Mouse (Mus musculus): ENCODE measurements around the gene Ctnnal1. TPM values are rescaled to one million over a fixed set of nuclear protein-coding genes. Genes with fewer than 3 reads are reported as not detected.
"Not testable (repeated sequence)": the region's sequence is repeated elsewhere in the genome, so short reads cannot be mapped to it uniquely, and the experiment has no call there.

The Ctnnal1 gene
- polyA plus RNA-seq, 1 experiment, result 22.2 TPM

DNA sequence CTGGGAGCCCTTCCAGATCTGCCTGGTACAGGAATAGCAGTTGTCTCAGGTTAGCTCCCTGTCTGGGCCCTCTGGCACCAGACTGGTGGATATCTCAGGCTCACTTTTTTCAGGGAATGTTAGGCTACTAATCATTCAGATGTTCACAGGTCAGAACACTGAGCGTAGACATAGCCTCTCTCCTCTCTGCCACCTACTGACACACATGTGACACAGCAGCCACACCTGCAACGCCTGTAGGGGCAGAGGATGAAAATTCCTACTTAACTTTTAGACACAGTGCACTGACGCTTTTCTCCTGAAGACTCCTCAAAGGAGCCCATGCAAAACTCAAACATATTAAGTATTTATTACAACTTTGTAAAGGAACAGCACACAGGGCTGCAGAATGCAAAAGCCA, 32.5 kb upstream of the Ctnnal1 start:
- Histone ChIP-seq H3K4me1 (ENCODE audit: control insufficient read depth, insufficient read depth, low read length) (no peaks in the 10 kb centered on the region), H3K4me3 (ENCODE audit: insufficient read depth, low read length) (no peak overlapping the region), H3K27ac (ENCODE audit: insufficient read depth, low read length) (no peak overlapping the region)
- TF ChIP-seq CTCF (IDR thresholded peaks at IDR 0.05; ENCODE audit: extremely low read depth, insufficient read depth, low read length) (0 out of 2 replicates have a peak, but pooled peaks have one; percentile 4), POLR2A (IDR thresholded peaks at IDR 0.05; ENCODE audit: extremely low read depth, insufficient read depth, low read length) (no peak)

DNA sequence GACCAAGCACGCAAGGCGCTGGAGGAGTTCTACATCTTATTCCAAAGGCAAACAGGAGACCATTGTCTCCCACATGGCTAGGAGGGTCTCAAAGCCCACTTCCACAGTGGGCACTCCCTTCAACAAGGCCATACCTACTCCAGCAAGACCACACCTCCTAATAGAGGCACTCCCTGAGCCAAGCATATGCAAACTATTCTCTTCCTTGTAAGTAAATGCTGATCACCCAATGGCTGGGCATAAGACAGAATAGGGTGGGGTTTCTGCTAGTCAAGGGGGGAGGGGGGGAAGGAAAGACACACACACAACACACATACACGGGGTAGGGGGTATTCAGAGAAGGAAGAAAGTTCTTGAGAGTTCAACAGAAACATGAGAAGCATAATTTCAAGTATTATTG, 29.2 kb upstream of the Ctnnal1 start:
- no peaks in the 10 kb centered on the region for H3K4me1 ChIP-seq (ENCODE audit: control insufficient read depth, insufficient read depth, low read length)
- TF ChIP-seq POLR2A (IDR thresholded peaks at IDR 0.05; ENCODE audit: extremely low read depth, insufficient read depth, low read length), result no peak
- no peak for TF ChIP-seq CTCF (IDR thresholded peaks at IDR 0.05; ENCODE audit: extremely low read depth, insufficient read depth, low read length)
- no peak overlapping the region for H3K4me3 ChIP-seq (ENCODE audit: insufficient read depth, low read length)
- no peak overlapping the region for H3K27ac ChIP-seq (ENCODE audit: insufficient read depth, low read length)

DNA sequence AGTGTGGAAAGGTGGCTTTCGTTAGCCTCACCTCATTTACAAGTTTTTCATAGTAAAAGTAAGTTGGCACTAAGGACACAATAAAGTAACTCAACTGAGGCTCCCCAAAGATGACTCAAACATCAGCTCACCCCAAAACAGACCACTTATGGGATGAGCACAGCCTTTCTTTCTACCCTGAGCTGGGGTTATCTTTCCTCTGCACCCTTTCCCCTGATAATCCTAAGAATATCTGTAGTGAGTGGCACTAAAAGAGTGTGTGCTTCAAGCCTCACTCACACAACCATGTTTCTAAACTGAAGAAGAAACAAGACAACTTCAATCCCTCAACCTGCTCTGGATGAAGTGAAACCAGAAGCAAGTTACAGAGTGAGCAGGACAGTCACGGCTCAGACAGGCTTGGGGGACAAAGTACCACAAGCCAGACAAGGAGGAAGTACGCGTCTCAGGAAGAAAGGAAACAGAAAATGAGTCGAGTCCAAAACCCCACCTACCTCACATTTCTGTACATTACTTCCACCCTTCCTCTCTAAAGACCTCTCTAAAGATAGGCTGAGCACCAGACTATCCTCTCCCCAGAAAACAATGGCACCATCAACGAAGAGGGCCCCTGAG, 27.6 kb upstream of the Ctnnal1 start:
- H3K4me3 ChIP-seq (ENCODE audit: insufficient read depth, low read length), result no peak overlapping the region
- TF ChIP-seq CTCF (IDR thresholded peaks at IDR 0.05; ENCODE audit: extremely low read depth, insufficient read depth, low read length), result no peak
- no peak for TF ChIP-seq POLR2A (IDR thresholded peaks at IDR 0.05; ENCODE audit: extremely low read depth, insufficient read depth, low read length)
- H3K27ac ChIP-seq (ENCODE audit: insufficient read depth, low read length), result no peak overlapping the region
- H3K4me1 ChIP-seq (ENCODE audit: control insufficient read depth, insufficient read depth, low read length), result no peaks in the 10 kb centered on the region

DNA sequence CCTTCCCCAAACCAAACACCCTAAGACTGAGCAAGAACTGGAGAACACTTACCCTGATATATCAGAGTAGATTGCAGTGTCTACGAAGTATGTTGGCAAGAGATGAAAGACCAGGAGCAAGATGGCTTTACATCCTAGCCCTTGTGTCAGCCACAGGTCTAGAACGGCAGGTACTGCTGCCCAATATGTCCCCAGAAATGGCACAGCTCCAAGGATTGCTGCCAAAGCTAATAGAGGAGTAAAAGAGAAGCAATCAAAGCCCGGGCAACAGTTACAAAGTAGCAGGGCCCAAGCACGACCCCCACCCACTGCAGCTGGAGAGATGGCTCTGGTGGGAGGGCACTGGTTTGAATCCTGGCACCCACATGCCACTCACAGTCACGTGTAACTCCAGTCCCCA, 23.5 kb upstream of the Ctnnal1 start:
- no peak for TF ChIP-seq POLR2A (IDR thresholded peaks at IDR 0.05; ENCODE audit: extremely low read depth, insufficient read depth, low read length)
- TF ChIP-seq CTCF (IDR thresholded peaks at IDR 0.05; ENCODE audit: extremely low read depth, insufficient read depth, low read length), result no peak
- H3K4me3 ChIP-seq (ENCODE audit: insufficient read depth, low read length), result no peak overlapping the region
- H3K4me1 ChIP-seq (ENCODE audit: control insufficient read depth, insufficient read depth, low read length), result no peaks in the 10 kb centered on the region
- no peak overlapping the region for H3K27ac ChIP-seq (ENCODE audit: insufficient read depth, low read length)

DNA sequence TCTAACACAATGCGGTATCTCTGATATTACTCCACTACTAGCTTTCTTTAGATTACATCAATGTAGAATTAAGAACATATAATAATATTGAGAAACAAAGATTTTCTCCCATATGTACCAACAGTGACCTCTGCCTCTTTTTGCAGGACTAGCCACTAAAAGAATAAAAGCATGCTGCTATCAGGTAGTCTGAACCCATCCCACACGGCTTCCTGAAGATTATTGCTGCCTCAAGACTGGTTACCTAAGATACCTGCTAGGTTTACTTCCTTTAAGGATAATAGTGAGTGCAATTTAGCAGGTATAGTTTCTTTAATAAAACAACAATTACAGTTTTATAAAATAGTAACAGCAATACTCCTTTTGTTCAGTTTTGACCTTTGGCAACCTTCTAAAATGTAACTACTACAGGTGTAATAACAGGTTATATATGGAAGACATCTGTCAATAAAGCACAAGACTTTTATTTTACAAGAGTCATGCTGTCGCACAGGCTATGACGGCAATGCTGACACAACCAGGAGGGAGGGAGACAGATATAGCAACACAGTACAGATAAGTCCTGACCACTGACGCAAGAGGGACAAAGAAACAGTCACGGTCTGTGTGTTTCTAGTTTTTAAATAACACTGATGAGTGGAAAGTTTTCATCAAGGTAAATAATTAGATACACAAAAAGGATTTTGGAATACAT, 21.4 kb upstream of the Ctnnal1 start:
- no peak for TF ChIP-seq POLR2A (IDR thresholded peaks at IDR 0.05; ENCODE audit: extremely low read depth, insufficient read depth, low read length)
- TF ChIP-seq CTCF (IDR thresholded peaks at IDR 0.05; ENCODE audit: extremely low read depth, insufficient read depth, low read length), result no peak
- H3K4me3 ChIP-seq (ENCODE audit: insufficient read depth, low read length), result no peak overlapping the region

DNA sequence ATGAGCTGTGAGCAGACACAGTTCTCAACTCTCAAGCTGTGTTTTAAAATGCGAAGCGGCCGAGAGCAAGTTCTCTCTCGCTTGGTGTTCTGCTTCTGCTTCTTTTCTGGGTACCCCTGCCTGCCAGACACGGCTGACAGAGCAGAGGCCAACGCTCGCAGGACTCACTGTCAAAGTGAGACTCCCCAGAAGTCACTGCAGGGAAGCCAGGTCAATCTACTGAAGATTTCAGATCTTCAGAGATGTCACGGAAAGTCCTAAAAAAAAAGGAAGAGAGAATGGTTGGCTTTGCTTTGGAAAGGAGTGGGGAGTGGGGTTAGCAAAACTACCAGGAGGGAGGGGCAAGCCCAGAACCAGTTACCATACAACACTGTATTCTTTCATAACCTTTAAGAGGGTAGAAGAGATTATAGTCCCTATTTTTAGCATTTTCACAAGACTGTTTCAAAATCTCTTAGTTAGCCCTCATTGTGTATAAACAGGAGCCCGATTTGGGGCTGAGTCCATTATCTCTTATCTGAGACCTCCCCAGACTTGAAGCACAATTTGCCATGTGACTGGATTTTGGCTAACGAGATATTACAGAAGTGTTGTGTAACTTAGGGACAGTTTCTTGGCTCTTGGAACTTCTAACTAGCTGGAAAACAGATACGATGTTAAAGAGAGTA, 15.2 kb upstream of the Ctnnal1 start:
- no peak for TF ChIP-seq CTCF (IDR thresholded peaks at IDR 0.05; ENCODE audit: extremely low read depth, insufficient read depth, low read length)
- TF ChIP-seq POLR2A (IDR thresholded peaks at IDR 0.05; ENCODE audit: extremely low read depth, insufficient read depth, low read length), result no peak
- H3K4me1 ChIP-seq (ENCODE audit: control insufficient read depth, insufficient read depth, low read length), result no peaks in the 10 kb centered on the region; the same call in 1 of the 2 replicates
- no peak overlapping the region for H3K4me3 ChIP-seq (ENCODE audit: insufficient read depth, low read length)
- no peak overlapping the region for H3K27ac ChIP-seq (ENCODE audit: insufficient read depth, low read length)

More for the DNA sequence above, 21.4 kb upstream of the Ctnnal1 start:
- no peaks in the 10 kb centered on the region for H3K4me1 ChIP-seq (ENCODE audit: control insufficient read depth, insufficient read depth, low read length)
- no peak overlapping the region for H3K27ac ChIP-seq (ENCODE audit: insufficient read depth, low read length)

DNA sequence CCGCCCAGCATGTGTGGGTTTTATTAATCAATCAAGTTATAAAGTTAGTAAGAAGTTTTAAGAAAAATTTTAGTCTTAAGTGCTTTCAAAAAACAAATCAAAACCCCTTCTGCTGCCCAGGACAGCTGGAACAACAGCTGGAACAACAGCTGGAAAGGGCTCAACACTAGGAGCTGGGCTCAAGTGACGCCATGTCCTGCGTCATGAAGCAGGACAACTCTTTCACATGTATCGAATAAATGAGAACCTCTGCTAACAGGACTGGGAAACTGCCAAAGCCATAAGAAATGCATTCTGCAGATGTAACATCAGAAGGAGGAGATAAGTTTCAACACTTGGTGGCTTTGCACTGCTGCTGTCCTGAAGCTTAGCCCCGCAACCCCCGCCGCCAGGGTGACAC, 14.0 kb upstream of the Ctnnal1 start:
- TF ChIP-seq CTCF (IDR thresholded peaks at IDR 0.05; ENCODE audit: extremely low read depth, insufficient read depth, low read length) (no peak), POLR2A (IDR thresholded peaks at IDR 0.05; ENCODE audit: extremely low read depth, insufficient read depth, low read length) (no peak)
- no peaks in the 10 kb centered on the region; the same call in 1 of the 2 replicates for H3K4me1 ChIP-seq (ENCODE audit: control insufficient read depth, insufficient read depth, low read length)
- H3K4me3 ChIP-seq (ENCODE audit: insufficient read depth, low read length), result no peak overlapping the region
- no peak overlapping the region for H3K27ac ChIP-seq (ENCODE audit: insufficient read depth, low read length)

DNA sequence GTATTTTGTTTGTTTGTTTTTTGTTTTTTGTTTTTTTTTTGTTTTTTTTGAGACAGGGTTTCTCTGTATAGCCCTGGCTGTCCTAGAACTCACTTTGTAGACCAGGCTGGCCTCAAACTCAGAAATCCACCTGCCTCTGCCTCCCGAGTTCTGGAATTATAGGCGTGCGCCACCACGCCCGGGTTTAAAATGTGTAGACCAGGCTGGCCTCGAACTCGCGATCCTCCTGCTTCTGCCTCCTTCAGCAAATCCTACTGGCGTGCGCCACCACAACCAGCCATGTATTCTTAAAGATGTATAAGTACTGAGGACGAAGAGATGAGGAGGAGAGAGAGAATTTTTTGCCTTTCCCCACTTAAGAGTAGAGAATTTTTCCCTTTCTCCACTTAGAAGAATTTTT, 5.6 kb upstream of the Ctnnal1 start:
- H3K4me1 ChIP-seq (ENCODE audit: control insufficient read depth, insufficient read depth, low read length); H3K4me3 ChIP-seq (ENCODE audit: insufficient read depth, low read length); H3K27ac ChIP-seq (ENCODE audit: insufficient read depth, low read length): not testable (repeated sequence)

DNA sequence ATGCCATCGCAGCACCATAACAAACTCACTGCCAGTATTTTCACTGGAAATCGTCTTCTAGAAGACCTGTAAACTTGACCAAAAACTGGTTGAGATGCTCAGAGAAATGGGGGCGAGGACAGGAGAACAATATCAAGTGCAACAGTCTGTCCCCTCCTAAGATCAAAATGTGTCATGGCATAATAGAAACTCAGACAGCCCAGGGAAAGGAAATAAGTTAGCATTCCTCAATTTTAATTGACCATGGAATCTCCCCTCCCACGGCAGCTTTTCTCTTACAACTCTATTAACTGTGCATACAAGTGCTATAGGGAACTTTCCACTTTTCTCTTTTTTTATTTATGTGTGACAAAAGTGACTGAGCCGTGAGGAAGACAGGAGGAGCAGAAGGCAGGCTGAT, 2.8 kb upstream of the Ctnnal1 start:
- no peak for TF ChIP-seq CTCF (IDR thresholded peaks at IDR 0.05; ENCODE audit: extremely low read depth, insufficient read depth, low read length)
- no peak for TF ChIP-seq POLR2A (IDR thresholded peaks at IDR 0.05; ENCODE audit: extremely low read depth, insufficient read depth, low read length)
- Histone ChIP-seq H3K27ac (ENCODE audit: insufficient read depth, low read length) (no peak overlapping the region), H3K4me3 (ENCODE audit: insufficient read depth, low read length) (no peak overlapping the region), H3K4me1 (ENCODE audit: control insufficient read depth, insufficient read depth, low read length) (peaks cover 4% of the 10 kb centered on the region)

DNA sequence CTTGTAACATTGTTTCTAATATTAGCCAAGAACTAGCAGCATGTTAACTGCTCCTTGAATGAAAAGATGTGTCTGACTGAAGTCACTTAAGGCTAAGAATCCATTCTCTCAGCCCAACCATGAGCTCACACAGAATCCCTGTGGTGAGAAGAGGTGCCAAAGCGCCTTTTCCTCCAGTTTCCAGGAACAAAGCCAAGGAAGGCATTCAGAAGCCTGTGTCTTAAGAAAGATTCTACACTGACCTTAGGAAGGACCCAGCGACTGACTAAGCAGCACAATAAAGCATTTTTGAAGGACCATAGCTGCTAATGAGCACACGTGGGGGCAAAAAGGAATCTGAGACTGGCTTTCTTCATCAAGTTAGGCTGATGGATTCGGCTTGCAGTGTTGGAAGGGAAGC, 983 bp upstream of the Ctnnal1 start:
- Histone ChIP-seq H3K4me3 (ENCODE audit: insufficient read depth, low read length) (no peak overlapping the region), H3K4me1 (ENCODE audit: control insufficient read depth, insufficient read depth, low read length) (peaks cover 4% of the 10 kb centered on the region), H3K27ac (ENCODE audit: insufficient read depth, low read length) (no peak overlapping the region)
- no peak for TF ChIP-seq POLR2A (IDR thresholded peaks at IDR 0.05; ENCODE audit: extremely low read depth, insufficient read depth, low read length)
- no peak for TF ChIP-seq CTCF (IDR thresholded peaks at IDR 0.05; ENCODE audit: extremely low read depth, insufficient read depth, low read length)
